Mouse (Mus musculus): Measurements from ENCODE around the gene Kmt5b. TPM values are rescaled to one million over a fixed set of nuclear protein-coding genes. Genes with fewer than 3 reads are reported as not detected.

Gene Kmt5b
- polyA plus RNA-seq, 2 experiments from 2014 or later: 33.1 to 38.4 TPM

Other genes starting within 250 kb of the Kmt5b start
- gene Ppp6r3, start 191.7 kb upstream of the Kmt5b start, polyA plus RNA-seq (2017; shearing (Covaris generic)): 10 to 100 TPM; 73.5 to 93.5 TPM
- gene Lrp5, start 80.9 kb upstream of the Kmt5b start, polyA plus RNA-seq (2017; shearing (Covaris generic)): under 1 TPM in 1 of 2 experiments, not detected in 1; 0.08 TPM
- gene 1810055G02Rik, start 59.1 kb upstream of the Kmt5b start, polyA plus RNA-seq (2017; shearing (Covaris generic)): 1 to 10 TPM; 6.7 to 8.0 TPM
- gene Chka, start 84.4 kb downstream of the Kmt5b start, polyA plus RNA-seq (2017; shearing (Covaris generic)): 1 to 10 TPM; 2.5 to 3.7 TPM
- gene Tcirg1, start 139.7 kb downstream of the Kmt5b start, polyA plus RNA-seq (2017; shearing (Covaris generic)): 100 to 1,000 TPM in 1 of 2 experiments, 10 to 100 TPM in 1; 51.3 to 100 TPM
- 100 to 1,000 TPM; 219 to 234 TPM for gene Ndufs8, start 145.4 kb downstream of the Kmt5b start, polyA plus RNA-seq (2017; shearing (Covaris generic))
- gene Aldh3b1, start 162.4 kb downstream of the Kmt5b start, polyA plus RNA-seq (2017; shearing (Covaris generic)): under 1 TPM in 1 of 2 experiments, not detected in 1; 0.85 TPM
- 10 to 100 TPM; 20.8 to 54.2 TPM for gene Unc93b1, start 167.8 kb downstream of the Kmt5b start, polyA plus RNA-seq (2017; shearing (Covaris generic))
- gene Aldh3b3, start 191.2 kb downstream of the Kmt5b start, polyA plus RNA-seq (2017; shearing (Covaris generic)): not detected
- gene Aldh3b2, start 204.9 kb downstream of the Kmt5b start, polyA plus RNA-seq (2017; shearing (Covaris generic)): not detected
- gene Acy3, start 219.1 kb downstream of the Kmt5b start, polyA plus RNA-seq (2017; shearing (Covaris generic)): 1 to 10 TPM in 1 of 2 experiments, not detected in 1; 1.5 TPM
- gene Tbx10, start 225.3 kb downstream of the Kmt5b start, polyA plus RNA-seq (2017; shearing (Covaris generic)): not detected
- 10 to 100 TPM; 10.7 to 15.2 TPM for gene Nudt8, start 233.2 kb downstream of the Kmt5b start, polyA plus RNA-seq (2017; shearing (Covaris generic))
- under 1 TPM; 0.78 to 0.96 TPM for gene Gm49405, start 233.2 kb downstream of the Kmt5b start, polyA plus RNA-seq (2017; shearing (Covaris generic))
- gene Doc2g, start 235.9 kb downstream of the Kmt5b start, polyA plus RNA-seq (2017; shearing (Covaris generic)): 1 to 10 TPM; 1.1 to 2.1 TPM
- gene Ndufv1, start 245.4 kb downstream of the Kmt5b start, polyA plus RNA-seq (2017; shearing (Covaris generic)): 100 to 1,000 TPM; 109 to 164 TPM